Mouse (Mus musculus) spleen, postnatal 14 days (tissue): ENCODE results near the gene Aox4.

Experiments
- DNase-seq, 2 experiments: peaks; one replicate each; pipeline ENCODE4 v3.0.0; 2021 to 2022; ENCODE audit warnings: low spot score in 2 of 2

Aox4 gene

GRCm38 (mm10) chr1:58210203-58210602 lies at the start of gene Aox4:
Aox4 (plus strand) TSS chr1:58210397.
- DNase-seq, result no peak

GRCm38 (mm10) chr1:58169893-58170292 lies 40.3 kb upstream of the Aox4 start:
- no peak for DNase-seq

GRCm38 (mm10) chr1:58188514-58189175 lies 21.6 kb upstream of the Aox4 start:
- no peak for DNase-seq

GRCm38 (mm10) chr1:58194317-58194716 lies 15.9 kb upstream of the Aox4 start:
- DNase-seq, result no peak

- no peak for DNase-seq
These were observed 15.2 kb upstream of the Aox4 start for GRCm38 (mm10) chr1:58194988-58195387.

- peak; percentile 12 to 21 for DNase-seq
These were observed 14.7 kb upstream of the Aox4 start for GRCm38 (mm10) chr1:58195541-58195940.

- DNase-seq, result no peak
These were observed 13.2 kb upstream of the Aox4 start for GRCm38 (mm10) chr1:58197023-58197422.

GRCm38 (mm10) chr1:58198386-58198785 lies 11.8 kb upstream of the Aox4 start:
- no peak for DNase-seq

- no peak for DNase-seq
These were observed 2.6 kb downstream of the Aox4 start for GRCm38 (mm10) chr1:58212805-58213204.

GRCm38 (mm10) chr1:58213838-58214237 lies 3.6 kb downstream of the Aox4 start:
- DNase-seq, result no peak

GRCm38 (mm10) chr1:58215353-58215752 lies 5.2 kb downstream of the Aox4 start:
- no peak for DNase-seq

- DNase-seq, result no peak
These were observed 5.8 kb downstream of the Aox4 start for GRCm38 (mm10) chr1:58215956-58216532.

- no peak for DNase-seq
These were observed 10.9 kb downstream of the Aox4 start for GRCm38 (mm10) chr1:58221070-58221469.

GRCm38 (mm10) chr1:58221879-58222278 lies 11.7 kb downstream of the Aox4 start:
- no peak for DNase-seq

GRCm38 (mm10) chr1:58228086-58228485 lies 17.9 kb downstream of the Aox4 start:
- no peak for DNase-seq

- no peak for DNase-seq
These were observed 18.7 kb downstream of the Aox4 start for GRCm38 (mm10) chr1:58228916-58229315.

- no peak for DNase-seq
These were observed 19.6 kb downstream of the Aox4 start for GRCm38 (mm10) chr1:58229774-58230173.

GRCm38 (mm10) chr1:58230542-58230941 lies 20.3 kb downstream of the Aox4 start:
- no peak for DNase-seq

GRCm38 (mm10) chr1:58235405-58235804 lies 25.2 kb downstream of the Aox4 start:
- DNase-seq, result no peak

- DNase-seq, result no peak
These were observed 27.5 kb downstream of the Aox4 start for GRCm38 (mm10) chr1:58237527-58238299.

GRCm38 (mm10) chr1:58238440-58238839 lies 28.2 kb downstream of the Aox4 start:
- no peak for DNase-seq

GRCm38 (mm10) chr1:58238961-58239360 lies 28.8 kb downstream of the Aox4 start:
- DNase-seq, result no peak

- no peak for DNase-seq
These were observed 30.1 kb downstream of the Aox4 start for GRCm38 (mm10) chr1:58240347-58240746.
